Mouse (Mus musculus) midbrain, embryonic 13.5 days (tissue): ENCODE measurements around the gene Slc38a11. TPM values are rescaled to one million over a fixed set of nuclear protein-coding genes. Genes with fewer than 3 reads are reported as not detected.
A peak's percentile ranks its signal among the peaks of the same experiment; 100 is the strongest.

ENCODE experiments used
- ATAC-seq: fragments of 200-750 bp; cut with Nextera tagmentation; 2 replicates; pipeline ENCODE4 v1.8.0; 2017; ENCODE audit warnings: mild to moderate bottlenecking, moderate TSS enrichment, moderate library complexity
- H3K27ac ChIP-seq: fragments of 300-500 bp; sonication (generic); 2 replicates; pipeline ENCODE4 v1.5.1; 2015; ENCODE audit warnings: inconsistent platforms, mild to moderate bottlenecking, moderate library complexity
- H3K27me3 ChIP-seq: fragments of 300-500 bp; sonication (generic); 2 replicates; pipeline ENCODE4 v1.6.1; 2015; ENCODE audit warnings: mild to moderate bottlenecking, inconsistent platforms
- H3K36me3 ChIP-seq: fragments of 300-500 bp; sonication (generic); 2 replicates; pipeline ENCODE4 v1.6.1; 2015; ENCODE audit warnings: mild to moderate bottlenecking, inconsistent platforms
- H3K4me1 ChIP-seq: fragments of 300-500 bp; sonication (generic); replicated peaks from 2 replicates; pipeline ENCODE4 v1.6.1; 2015; ENCODE audit warnings: inconsistent platforms
- H3K4me2 ChIP-seq: fragments of 300-500 bp; sonication (generic); replicated peaks from 2 replicates; pipeline ENCODE4 v1.6.1; 2015; ENCODE audit warnings: moderate library complexity, mild to moderate bottlenecking, inconsistent platforms
- H3K4me3 ChIP-seq: fragments of 300-500 bp; sonication (generic); replicated peaks from 2 replicates; pipeline ENCODE4 v1.5.1; 2015; ENCODE audit warnings: mild to moderate bottlenecking, inconsistent platforms
- H3K9ac ChIP-seq: fragments of 300-500 bp; sonication (generic); replicated peaks from 2 replicates; pipeline ENCODE4 v1.6.1; 2015; ENCODE audit warnings: mild to moderate bottlenecking, inconsistent platforms
- H3K9me3 ChIP-seq: fragments of 300-500 bp; sonication (generic); 2 replicates; pipeline ENCODE4 v1.6.1; 2016; ENCODE audit warnings: mild to moderate bottlenecking, inconsistent platforms
- WGBS: fragments of 180-500 bp; shearing (Covaris S2); methylation state at CpG from one replicate; pipeline ENCODE4 v1.1.7; 2015; 5-methylcytosine and 5-hydroxymethylcytosine counted together
- polyA plus RNA-seq: library from polyadenylated mRNA; unstranded; fragments of >200 nt; fragmentation: Nextera tagmentation; extraction: Ambion mirVana; gene quantifications from 2 replicates; pipeline ENCODE4 v1.2.1, GENCODE M21; 2015

Slc38a11 gene
- polyA plus RNA-seq, 1 experiment from 2014 or later = 2.8 TPM

- peaks cover 18% of the 10 kb centered on the region for H3K27me3 ChIP-seq
- no peaks in the 10 kb centered on the region for H3K9me3 ChIP-seq
- H3K36me3 ChIP-seq = no peaks in the 10 kb centered on the region
- no peak overlapping the region for H3K4me3 ChIP-seq
- no peak overlapping the region for H3K9ac ChIP-seq
- H3K4me2 ChIP-seq = no peak overlapping the region
- peaks cover 26% of the 10 kb centered on the region for H3K4me1 ChIP-seq
- peak; percentile 76 for ATAC-seq
- H3K27ac ChIP-seq = no peak overlapping the region
- 36% methylated on average over 9 of the region's 9 CpGs for WGBS
Measured at GRCm38 (mm10) chr2:65360736-65361475, 2.9 kb downstream of the Slc38a11 start.

- Histone ChIP-seq H3K9ac (no peak overlapping the region), H3K27me3 (no peaks in the 10 kb centered on the region), H3K36me3 (no peaks in the 10 kb centered on the region), H3K4me3 (no peak overlapping the region), H3K9me3 (no peaks in the 10 kb centered on the region), H3K4me2 (no peak overlapping the region), H3K4me1 (peaks cover 7% of the 10 kb centered on the region; the same call in 1 of the 2 replicates), H3K27ac (peak overlapping the region; percentile 54)
- WGBS = 70% methylated on average over 4 of the region's 4 CpGs
- no peak for ATAC-seq
Measured at GRCm38 (mm10) chr2:65347367-65347766, 16.5 kb downstream of the Slc38a11 start.

- no peaks in the 10 kb centered on the region for H3K9me3 ChIP-seq
- H3K27ac ChIP-seq = peak overlapping the region; percentile 54
- no peak overlapping the region for H3K9ac ChIP-seq
- no peak overlapping the region for H3K4me3 ChIP-seq
- H3K36me3 ChIP-seq = no peaks in the 10 kb centered on the region
- H3K4me2 ChIP-seq = no peak overlapping the region
- no peaks in the 10 kb centered on the region for H3K27me3 ChIP-seq
- H3K4me1 ChIP-seq = peaks cover 7% of the 10 kb centered on the region; the same call in 1 of the 2 replicates
- 50% methylated on average over 1 of the region's 1 CpGs for WGBS
- peak; percentile 58; the same call in 1 of the 2 replicates for ATAC-seq
Measured at GRCm38 (mm10) chr2:65346915-65347314, 16.9 kb downstream of the Slc38a11 start.

- Histone ChIP-seq H3K27ac (no peak overlapping the region), H3K4me2 (no peak overlapping the region), H3K27me3 (no peaks in the 10 kb centered on the region), H3K4me1 (peaks cover 7% of the 10 kb centered on the region; the same call in 1 of the 2 replicates), H3K4me3 (no peak overlapping the region), H3K9ac (no peak overlapping the region), H3K9me3 (no peaks in the 10 kb centered on the region), H3K36me3 (no peaks in the 10 kb centered on the region)
- whole genome bisulfite sequencing = 86% methylated on average over 5 of the region's 5 CpGs
- no peak for ATAC-seq
Measured at GRCm38 (mm10) chr2:65346037-65346436, 17.8 kb downstream of the Slc38a11 start.

- no peak overlapping the region for H3K27ac ChIP-seq
Measured at GRCm38 (mm10) chr2:65342057-65342456, 21.8 kb downstream of the Slc38a11 start.

GRCm38 (mm10) chr2:65340839-65341238, 23.0 kb downstream of the Slc38a11 start:
- Histone ChIP-seq H3K9me3 (no peaks in the 10 kb centered on the region), H3K4me3 (no peak overlapping the region), H3K9ac (no peak overlapping the region), H3K27me3 (no peaks in the 10 kb centered on the region), H3K4me2 (no peak overlapping the region), H3K36me3 (no peaks in the 10 kb centered on the region), H3K4me1 (peaks cover 8% of the 10 kb centered on the region), H3K27ac (no peak overlapping the region)
- ATAC-seq = no peak
- 60% methylated on average over 3 of the region's 3 CpGs for WGBS

More at GRCm38 (mm10) chr2:65342057-65342456, 21.8 kb downstream of the Slc38a11 start:
- no peak overlapping the region for H3K9ac ChIP-seq
- WGBS = 76% methylated on average over 10 of the region's 10 CpGs
- H3K4me1 ChIP-seq = peaks cover 8% of the 10 kb centered on the region
- no peak overlapping the region for H3K4me2 ChIP-seq
- H3K36me3 ChIP-seq = no peaks in the 10 kb centered on the region
- H3K9me3 ChIP-seq = no peaks in the 10 kb centered on the region
- ATAC-seq = no peak
- no peaks in the 10 kb centered on the region for H3K27me3 ChIP-seq
- no peak overlapping the region for H3K4me3 ChIP-seq

DNA sequence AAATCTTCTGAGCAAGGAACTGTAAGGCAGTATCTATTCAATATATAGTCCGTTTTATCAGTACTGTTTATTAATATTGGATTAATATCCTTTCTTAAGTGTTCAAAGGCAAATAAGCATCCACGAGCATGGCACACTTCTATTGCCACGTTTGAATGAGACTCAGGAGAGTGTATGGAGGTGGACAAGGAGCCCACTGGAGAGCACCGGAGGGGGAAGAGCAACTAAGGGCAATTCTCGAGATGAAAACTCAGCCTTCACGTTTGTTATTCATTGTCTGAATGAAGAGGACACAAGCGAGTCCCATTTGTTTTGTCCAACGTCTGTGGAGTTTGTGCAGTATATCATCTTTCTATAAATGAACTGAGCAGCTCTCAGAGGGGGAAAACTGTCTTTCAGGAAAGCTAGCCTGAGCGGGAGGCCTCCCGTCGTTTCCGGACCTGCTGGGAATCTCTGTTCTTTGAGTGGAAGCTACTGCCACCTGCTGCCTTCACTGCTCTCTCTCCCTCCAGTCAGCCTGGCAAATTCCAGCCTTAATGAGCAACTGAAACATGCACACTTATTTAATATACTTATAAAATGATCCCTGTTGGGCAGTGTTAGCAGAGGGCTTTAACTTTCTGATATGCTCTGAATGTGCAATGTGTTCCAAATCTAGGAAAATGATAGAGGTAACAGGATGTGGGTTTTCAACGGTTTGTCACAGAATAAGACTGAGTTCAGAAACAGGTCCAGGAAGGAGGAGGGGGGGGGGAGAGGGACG, 26.3 kb downstream of the Slc38a11 start:
- H3K4me2 ChIP-seq = peak overlapping the region; percentile 20; the same call in 1 of the 2 replicates
- H3K4me3 ChIP-seq = no peak overlapping the region
- ATAC-seq = peak; percentile 72; the same call in 1 of the 2 replicates
- WGBS = 17% methylated on average over 14 of the region's 14 CpGs
- H3K9ac ChIP-seq = no peak overlapping the region
- no peak overlapping the region; the same call in 1 of the 2 replicates for H3K27ac ChIP-seq
- H3K9me3 ChIP-seq = no peaks in the 10 kb centered on the region
- H3K4me1 ChIP-seq = peaks cover 8% of the 10 kb centered on the region
- H3K36me3 ChIP-seq = no peaks in the 10 kb centered on the region
- no peaks in the 10 kb centered on the region for H3K27me3 ChIP-seq

- Histone ChIP-seq H3K9ac (no peak overlapping the region), H3K27ac (no peak overlapping the region), H3K36me3 (no peaks in the 10 kb centered on the region), H3K4me1 (peaks cover 8% of the 10 kb centered on the region), H3K4me3 (no peak overlapping the region), H3K9me3 (no peaks in the 10 kb centered on the region), H3K4me2 (no peak overlapping the region), H3K27me3 (no peaks in the 10 kb centered on the region)
- no peak for ATAC-seq
- 88% methylated on average over 3 of the region's 3 CpGs for WGBS
Measured at GRCm38 (mm10) chr2:65336608-65337007, 27.2 kb downstream of the Slc38a11 start.

DNA sequence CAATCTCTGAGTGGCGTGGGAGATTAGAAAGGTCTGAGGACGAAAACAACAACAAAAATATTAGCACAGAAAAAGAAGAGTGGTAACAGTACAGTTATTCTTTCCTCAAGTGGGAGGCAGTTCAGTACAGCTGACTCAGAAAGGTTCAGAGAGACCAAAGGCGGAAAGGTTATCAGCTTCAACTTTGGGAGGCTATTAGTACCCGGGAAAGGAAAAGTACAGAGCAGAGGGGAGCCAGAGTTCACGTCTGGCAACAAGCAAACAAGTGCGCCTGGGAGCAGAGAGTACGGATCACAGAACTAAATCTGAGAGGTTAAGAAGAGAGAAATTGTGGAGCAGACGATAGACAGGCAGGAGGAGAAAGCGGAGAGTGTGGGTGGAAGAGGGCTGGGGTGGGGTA, 29.7 kb downstream of the Slc38a11 start:
- H3K36me3 ChIP-seq = no peaks in the 10 kb centered on the region
- no peaks in the 10 kb centered on the region for H3K9me3 ChIP-seq
- H3K27ac ChIP-seq = no peak overlapping the region
- 81% methylated on average over 9 of the region's 9 CpGs for WGBS
- no peak overlapping the region for H3K4me3 ChIP-seq
- no peaks in the 10 kb centered on the region for H3K27me3 ChIP-seq
- no peak overlapping the region for H3K9ac ChIP-seq
- ATAC-seq = no peak
- H3K4me2 ChIP-seq = no peak overlapping the region
- peaks cover 8% of the 10 kb centered on the region for H3K4me1 ChIP-seq

- H3K27me3 ChIP-seq = no peaks in the 10 kb centered on the region
- ATAC-seq = no peak
- H3K36me3 ChIP-seq = no peaks in the 10 kb centered on the region
- H3K27ac ChIP-seq = no peak overlapping the region
- no peaks in the 10 kb centered on the region for H3K4me1 ChIP-seq
- WGBS = 70% methylated on average over 2 of the region's 2 CpGs
- H3K4me2 ChIP-seq = no peak overlapping the region
- H3K9ac ChIP-seq = no peak overlapping the region
- no peaks in the 10 kb centered on the region for H3K9me3 ChIP-seq
- no peak overlapping the region for H3K4me3 ChIP-seq
Measured at GRCm38 (mm10) chr2:65331321-65331720, 32.5 kb downstream of the Slc38a11 start.

DNA sequence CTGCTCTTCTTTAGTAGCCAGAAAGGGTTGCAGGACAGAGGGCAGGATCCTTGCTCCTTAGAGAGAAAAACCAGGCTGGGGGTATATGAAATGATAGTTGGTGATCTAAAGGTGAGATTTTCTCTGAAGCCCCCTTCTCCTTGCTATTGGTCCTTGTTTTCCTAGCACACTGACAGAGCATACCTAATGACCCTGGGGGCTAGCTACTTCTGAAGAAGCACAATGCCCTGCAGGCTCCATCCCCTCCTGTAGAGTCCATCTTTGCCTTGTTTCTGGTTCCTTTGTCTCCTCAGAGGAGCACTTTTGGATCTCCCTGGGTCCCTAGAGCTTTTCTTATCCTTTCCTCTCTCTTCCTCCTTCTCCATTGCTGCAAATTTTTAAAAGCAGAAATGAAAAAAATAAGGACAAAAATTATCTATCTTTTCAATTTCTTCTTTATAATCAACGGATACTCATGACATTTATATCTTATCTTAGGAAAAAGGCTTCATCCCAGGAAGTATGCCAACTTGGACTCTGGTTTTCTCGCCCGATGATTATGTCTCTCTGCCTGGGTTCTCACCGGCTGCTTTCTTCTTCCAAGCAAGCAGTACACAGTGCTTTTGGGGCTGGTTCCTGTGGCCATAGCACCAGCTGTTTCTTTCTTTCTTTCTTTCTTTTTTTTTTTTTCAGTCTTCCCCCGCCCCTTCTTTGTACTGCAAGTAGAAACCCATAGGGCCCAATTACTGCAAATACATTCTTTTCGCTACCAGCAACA, 41.7 kb downstream of the Slc38a11 start:
- Histone ChIP-seq H3K27ac (peak overlapping the region; percentile 52), H3K4me2 (no peak overlapping the region), H3K27me3 (no peaks in the 10 kb centered on the region), H3K36me3 (no peaks in the 10 kb centered on the region), H3K4me3 (no peak overlapping the region), H3K4me1 (peaks cover 9% of the 10 kb centered on the region), H3K9ac (no peak overlapping the region), H3K9me3 (no peaks in the 10 kb centered on the region)
- 41% methylated on average over 6 of the region's 6 CpGs for WGBS
- ATAC-seq = peak; percentile 66; the same call in 1 of the 2 replicates

GRCm38 (mm10) chr2:65320975-65321374, 42.9 kb downstream of the Slc38a11 start:
- Histone ChIP-seq H3K36me3 (no peaks in the 10 kb centered on the region), H3K27me3 (no peaks in the 10 kb centered on the region), H3K4me3 (no peak overlapping the region), H3K4me2 (no peak overlapping the region), H3K27ac (no peak overlapping the region), H3K9ac (no peak overlapping the region), H3K9me3 (no peaks in the 10 kb centered on the region), H3K4me1 (peaks cover 9% of the 10 kb centered on the region)
- ATAC-seq = no peak
- 79% methylated on average over 2 of the region's 2 CpGs for WGBS
